ENCODE assay signal across 9 mouse cellular contexts in the genomic region with DNA sequence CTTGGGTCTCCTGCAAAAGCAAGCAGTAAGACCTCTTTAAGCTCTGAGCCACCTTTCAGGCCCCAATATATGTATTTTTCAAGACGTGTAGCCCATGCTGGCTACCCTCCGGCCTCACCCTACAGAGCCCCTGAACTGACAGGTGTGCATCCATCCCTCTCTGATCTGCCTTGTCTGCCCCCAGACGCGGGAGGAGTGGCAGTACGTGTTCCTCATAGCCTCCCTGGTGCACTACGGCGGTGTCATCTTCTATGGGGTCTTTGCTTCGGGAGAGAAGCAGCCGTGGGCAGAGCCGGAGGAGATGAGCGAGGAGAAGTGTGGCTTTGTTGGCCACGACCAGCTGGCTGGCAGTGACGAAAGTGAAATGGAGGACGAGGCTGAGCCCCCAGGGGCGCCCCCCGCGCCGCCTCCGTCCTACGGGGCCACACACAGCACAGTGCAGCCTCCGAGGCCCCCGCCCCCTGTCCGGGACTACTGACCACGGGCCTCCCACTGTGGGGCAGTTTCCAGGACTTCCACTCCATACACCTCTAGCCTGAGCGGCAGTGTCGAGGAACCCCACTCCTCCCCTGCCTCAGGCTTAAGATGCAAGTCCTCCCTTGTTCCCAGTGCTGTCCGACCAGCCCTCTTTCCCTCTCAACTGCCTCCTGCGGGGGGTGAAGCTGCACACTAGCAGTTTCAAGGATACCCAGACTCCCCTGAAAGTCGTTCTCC. TPM values are rescaled to one million over a fixed set of nuclear protein-coding genes. Genes with fewer than 3 reads are reported as not detected.
DNase-seq lines count a peak whose midpoint lies in the region; ATAC-seq and TF ChIP-seq lines count a peak whose summit lies in the region.
"Had no signal": no experiment of that assay in that cellular context is flagged by ENCODE, and none has a peak within 500 bp of the region (broad histone marks: within the 10 kb centered on the region; RNA-seq: fewer than 3 reads in every experiment).

No protein-coding gene starts in this region.

- H3K27ac ChIP-seq in hindbrain, embryonic 10.5 days: 0 out of 2 replicates have a peak overlapping the region, but pooled peaks have one; percentile 46
- H3K27ac ChIP-seq in hindbrain, postnatal 0 days: no peak overlapping the region
- no peak overlapping the region for H3K27ac ChIP-seq in forebrain, embryonic 14.5 days (ENCODE audit: low read depth, low read length)
- no peak overlapping the region for H3K27ac ChIP-seq in midbrain, embryonic 13.5 days

- ATAC-seq in hindbrain, postnatal 0 days: no peak
- peak; percentile 18; the same call in 1 of the 2 replicates for ATAC-seq in forebrain, embryonic 14.5 days
- ATAC-seq in midbrain, embryonic 13.5 days: no peak

- H3K9me3 ChIP-seq in hindbrain, embryonic 10.5 days: peaks cover 28% of the 10 kb centered on the region
- H3K9me3 ChIP-seq in hindbrain, postnatal 0 days (ENCODE audit: low read length): no peaks in the 10 kb centered on the region
- no peaks in the 10 kb centered on the region for H3K9me3 ChIP-seq in forebrain, embryonic 14.5 days (replicated peaks; ENCODE audit: control insufficient read depth, low read length)
- peaks cover 6% of the 10 kb centered on the region; the same call in 1 of the 2 replicates for H3K9me3 ChIP-seq in midbrain, embryonic 13.5 days

- peaks cover 28% of the 10 kb centered on the region for H3K4me1 ChIP-seq in hindbrain, embryonic 10.5 days (replicated peaks)
- no peaks in the 10 kb centered on the region for H3K4me1 ChIP-seq in hindbrain, postnatal 0 days (ENCODE audit: insufficient read depth, low read length)
- no peaks in the 10 kb centered on the region for H3K4me1 ChIP-seq in forebrain, embryonic 14.5 days (ENCODE audit: control insufficient read depth, insufficient read depth, low read length)
- peaks cover 20% of the 10 kb centered on the region for H3K4me1 ChIP-seq in midbrain, embryonic 13.5 days (replicated peaks)

- peak overlapping the region; percentile 35 for H3K4me3 ChIP-seq in hindbrain, embryonic 10.5 days
- H3K4me3 ChIP-seq in hindbrain, postnatal 0 days (ENCODE audit: low read length): no peak overlapping the region; the same call in 1 of the 2 replicates
- H3K4me3 ChIP-seq in forebrain, embryonic 14.5 days (ENCODE audit: low read depth, low read length): no peak overlapping the region
- peak overlapping the region; percentile 11; the same call in 1 of the 2 replicates for H3K4me3 ChIP-seq in midbrain, embryonic 13.5 days (replicated peaks)

- H3K27me3 ChIP-seq in hindbrain, embryonic 10.5 days (ENCODE audit: insufficient read depth, poor library complexity, severe bottlenecking): peaks cover 99% of the 10 kb centered on the region
- peaks cover 63% of the 10 kb centered on the region for H3K27me3 ChIP-seq in hindbrain, postnatal 0 days (ENCODE audit: insufficient read depth, low read length)
- H3K27me3 ChIP-seq in forebrain, embryonic 14.5 days (replicated peaks; ENCODE audit: control insufficient read depth, insufficient read depth, low read length): peaks cover 63% of the 10 kb centered on the region
- H3K27me3 ChIP-seq in midbrain, embryonic 13.5 days: peaks cover 83% of the 10 kb centered on the region

- no peak for DNase-seq in hindbrain, embryonic 10.5 days (ENCODE audit: low spot score)
- DNase-seq in hindbrain, postnatal 0 days (ENCODE audit: low spot score): no peak
- DNase-seq in ES-CJ7 (ENCODE audit: low read depth, low spot score): peak; percentile 67
- DNase-seq in forebrain, embryonic 14.5 days (ENCODE audit: low spot score): no peak
- DNase-seq in right cerebral cortex, postnatal 36 days (ENCODE audit: low spot score in 2 of 2): no peak
- no peak for DNase-seq in layer of hippocampus, postnatal 36 days
- DNase-seq in urinary bladder, postnatal 25 days (ENCODE audit: low spot score): no peak
- DNase-seq: gastrocnemius, postnatal 10 days had no signal

- no peaks in the 10 kb centered on the region for H3K36me3 ChIP-seq in hindbrain, embryonic 10.5 days
- H3K36me3 ChIP-seq in hindbrain, postnatal 0 days (ENCODE audit: insufficient read depth, low read length): no peaks in the 10 kb centered on the region
- no peaks in the 10 kb centered on the region for H3K36me3 ChIP-seq in forebrain, embryonic 14.5 days (ENCODE audit: control insufficient read depth, insufficient read depth, low read length)
- no peaks in the 10 kb centered on the region for H3K36me3 ChIP-seq in midbrain, embryonic 13.5 days

- no peak overlapping the region for H3K4me2 ChIP-seq in hindbrain, postnatal 0 days (ENCODE audit: low read depth, low read length)
- H3K4me2 ChIP-seq in forebrain, embryonic 14.5 days (ENCODE audit: low read length): 0 out of 2 replicates have a peak overlapping the region, but pooled peaks have one; percentile 2
- H3K4me2 ChIP-seq in midbrain, embryonic 13.5 days (replicated peaks): peak overlapping the region; percentile 19

- H3K9ac ChIP-seq in hindbrain, postnatal 0 days (replicated peaks; ENCODE audit: low read length): no peak overlapping the region
- H3K9ac ChIP-seq in forebrain, embryonic 14.5 days (ENCODE audit: low read length): no peak overlapping the region
- H3K9ac ChIP-seq in midbrain, embryonic 13.5 days (replicated peaks): no peak overlapping the region

- 3% methylated on average over 29 of the region's 29 CpGs for WGBS in hindbrain, embryonic 10.5 days
- 5% methylated on average over 27 of the region's 29 CpGs for WGBS in hindbrain, postnatal 0 days
- WGBS in forebrain, embryonic 14.5 days: 3% methylated on average over 28 of the region's 29 CpGs
- 3% methylated on average over 29 of the region's 29 CpGs for WGBS in midbrain, embryonic 13.5 days

- no peak for TF ChIP-seq CTCF in hindbrain, postnatal 0 days (IDR thresholded peaks at IDR 0.05; ENCODE audit: low read depth)

RNA-seq across cellular contexts. Expression of gene Gfy, which starts 4.6 kb away (rescaled TPM):
- not detected in 2 replicates for polyA plus RNA-seq in hindbrain, embryonic 10.5 days (2016; fragmentation: Nextera tagmentation; extraction: Ambion mirVana)
- 0.36 TPM in 1 of 2 replicates, not detected in the other for total RNA-seq in hindbrain, postnatal 0 days (2014; rRNA removed)
- not detected in 2 replicates for polyA plus RNA-seq in hindbrain, postnatal 0 days (2015; fragmentation: Nextera tagmentation; extraction: Ambion mirVana)
- not detected in 2 replicates for polyA plus RNA-seq in forebrain, embryonic 14.5 days (2014; fragmentation: Nextera tagmentation; extraction: Ambion mirVana)
- polyA plus RNA-seq in midbrain, embryonic 13.5 days (2015; fragmentation: Nextera tagmentation; extraction: Ambion mirVana): not detected in 2 replicates
- under 1 TPM; 0.17 to 0.28 TPM for total RNA-seq in layer of hippocampus, postnatal 36 days (2021)

RNA-seq across cellular contexts. Expression of gene Pth2, which starts 6.1 kb away (rescaled TPM):
- not detected in 2 replicates for polyA plus RNA-seq in hindbrain, embryonic 10.5 days (2016; fragmentation: Nextera tagmentation; extraction: Ambion mirVana)
- not detected in 2 replicates for total RNA-seq in hindbrain, postnatal 0 days (2014; rRNA removed)
- polyA plus RNA-seq in hindbrain, postnatal 0 days (2015; fragmentation: Nextera tagmentation; extraction: Ambion mirVana): 1.1 and 2.1 TPM in 2 replicates
- polyA plus RNA-seq in forebrain, embryonic 14.5 days (2014; fragmentation: Nextera tagmentation; extraction: Ambion mirVana): not detected in 2 replicates
- 1.8 and 2.1 TPM in 2 replicates for polyA plus RNA-seq in midbrain, embryonic 13.5 days (2015; fragmentation: Nextera tagmentation; extraction: Ambion mirVana)
- not detected for total RNA-seq in layer of hippocampus, postnatal 36 days (2021)
- total RNA-seq: gastrocnemius, postnatal 10 days had no signal

RNA-seq across cellular contexts. Expression of gene Slc17a7, which starts 11.0 kb away (rescaled TPM):
- 0.71 and 1.2 TPM in 2 replicates for polyA plus RNA-seq in hindbrain, embryonic 10.5 days (2016; fragmentation: Nextera tagmentation; extraction: Ambion mirVana)
- total RNA-seq in hindbrain, postnatal 0 days (2014; rRNA removed): 9.8 and 13.5 TPM in 2 replicates
- 4.2 and 4.6 TPM in 2 replicates for polyA plus RNA-seq in hindbrain, postnatal 0 days (2015; fragmentation: Nextera tagmentation; extraction: Ambion mirVana)
- polyA plus RNA-seq in forebrain, embryonic 14.5 days (2014; fragmentation: Nextera tagmentation; extraction: Ambion mirVana): 14.6 and 15.9 TPM in 2 replicates
- polyA plus RNA-seq in midbrain, embryonic 13.5 days (2015; fragmentation: Nextera tagmentation; extraction: Ambion mirVana): 0.34 and 1.8 TPM in 2 replicates
- total RNA-seq in layer of hippocampus, postnatal 36 days (2021): 1,000 to 10,000 TPM; 1,360 to 1,418 TPM

RNA-seq across cellular contexts. Expression of gene Aldh16a1, which starts 20.3 kb away (rescaled TPM):
- polyA plus RNA-seq in hindbrain, embryonic 10.5 days (2016; fragmentation: Nextera tagmentation; extraction: Ambion mirVana): 54.5 and 55.3 TPM in 2 replicates
- 30.5 and 30.9 TPM in 2 replicates for total RNA-seq in hindbrain, postnatal 0 days (2014; rRNA removed)
- 19.0 and 20.6 TPM in 2 replicates for polyA plus RNA-seq in hindbrain, postnatal 0 days (2015; fragmentation: Nextera tagmentation; extraction: Ambion mirVana)
- 24.4 and 26.8 TPM in 2 replicates for polyA plus RNA-seq in forebrain, embryonic 14.5 days (2014; fragmentation: Nextera tagmentation; extraction: Ambion mirVana)
- polyA plus RNA-seq in midbrain, embryonic 13.5 days (2015; fragmentation: Nextera tagmentation; extraction: Ambion mirVana): 24.7 and 27.2 TPM in 2 replicates
- total RNA-seq in layer of hippocampus, postnatal 36 days (2021): 10 to 100 TPM; 10.5 to 18.0 TPM

RNA-seq across cellular contexts. Expression of gene Pih1d1, which starts 20.6 kb away (rescaled TPM):
- polyA plus RNA-seq in hindbrain, embryonic 10.5 days (2016; fragmentation: Nextera tagmentation; extraction: Ambion mirVana): 101 and 116 TPM in 2 replicates
- total RNA-seq in hindbrain, postnatal 0 days (2014; rRNA removed): 119 and 124 TPM in 2 replicates
- polyA plus RNA-seq in hindbrain, postnatal 0 days (2015; fragmentation: Nextera tagmentation; extraction: Ambion mirVana): 79.3 and 80.5 TPM in 2 replicates
- polyA plus RNA-seq in forebrain, embryonic 14.5 days (2014; fragmentation: Nextera tagmentation; extraction: Ambion mirVana): 101 and 108 TPM in 2 replicates
- polyA plus RNA-seq in midbrain, embryonic 13.5 days (2015; fragmentation: Nextera tagmentation; extraction: Ambion mirVana): 93.0 and 96.0 TPM in 2 replicates
- total RNA-seq in layer of hippocampus, postnatal 36 days (2021): 10 to 100 TPM; 44.5 to 46.8 TPM

Comparison
In these comparisons a context has a peak if more than half of its experiments do, and no peak if none do; other contexts are left out.
1. H3K4me3 ChIP-seq: peak in hindbrain, embryonic 10.5 days (single experiment) and midbrain, embryonic 13.5 days (single experiment); none in hindbrain, postnatal 0 days (single experiment) and forebrain, embryonic 14.5 days (single experiment).